Mouse (Mus musculus) small intestine, adult 2 months (tissue): ENCODE measurements around the gene Mrgprg. TPM values are rescaled to one million over a fixed set of nuclear protein-coding genes. Genes with fewer than 3 reads are reported as not detected.

Source experiments
- H3K27ac ChIP-seq: fragments of 200-500 bp; 2 replicates; pipeline ENCODE4 v1.5.1; 2012; ENCODE audit warnings: low read depth, low read length, control low read depth, inconsistent platforms; ENCODE audit not compliant: insufficient read depth
- H3K27me3 ChIP-seq: fragments of 200-500 bp; 2 replicates; pipeline ENCODE4 v1.6.1; 2012; ENCODE audit warnings: mild to moderate bottlenecking, moderate library complexity, low read length, inconsistent platforms; ENCODE audit not compliant: control insufficient read depth, insufficient read depth
- H3K36me3 ChIP-seq: fragments of 200-500 bp; 2 replicates; pipeline ENCODE4 v1.6.1; 2012; ENCODE audit warnings: mild to moderate bottlenecking, low read length, control low read depth, inconsistent platforms; ENCODE audit not compliant: control insufficient read depth, insufficient read depth
- H3K4me1 ChIP-seq: fragments of 200-500 bp; 2 replicates; pipeline ENCODE4 v1.6.1; 2012; ENCODE audit warnings: low read length, inconsistent platforms, mixed read lengths; ENCODE audit not compliant: control insufficient read depth, insufficient read depth, insufficient read length
- H3K4me3 ChIP-seq: fragments of 200-500 bp; 2 replicates; pipeline ENCODE4 v1.5.1; 2012; ENCODE audit warnings: low read depth, mild to moderate bottlenecking, control low read depth, inconsistent platforms, low read length, moderate library complexity
- CTCF ChIP-seq: fragments of 200-500 bp; IDR thresholded peaks from 2 replicates; pipeline ENCODE4 v1.5.1; 2012; ENCODE audit warnings: low read depth, mild to moderate bottlenecking, control low read depth, inconsistent platforms, low read length, moderate library complexity, mixed read lengths; ENCODE audit not compliant: insufficient replicate concordance, insufficient read length; ENCODE audit errors: extremely low read depth
- POLR2A ChIP-seq: fragments of 200-500 bp; IDR thresholded peaks from 2 replicates; pipeline ENCODE4 v1.6.1; 2012; ENCODE audit warnings: low read depth, mild to moderate bottlenecking, control low read depth, inconsistent platforms, low read length, moderate library complexity
- WGBS: fragments of 180-500 bp; shearing (Covaris S2); methylation state at CpG from one replicate; pipeline ENCODE4 v1.1.7; 2018; 5-methylcytosine and 5-hydroxymethylcytosine counted together
- polyA plus RNA-seq: library from polyadenylated mRNA; depleted of rRNA; stranded (reverse); fragments of >200 nt; gene quantifications from 2 replicates; pipeline ENCODE4 v1.2.3, GENCODE M21; 2012; rRNA removed

Gene Mrgprg
- 0.27 TPM in 1 of 2 replicates, not detected in the other for polyA plus RNA-seq

DNA sequence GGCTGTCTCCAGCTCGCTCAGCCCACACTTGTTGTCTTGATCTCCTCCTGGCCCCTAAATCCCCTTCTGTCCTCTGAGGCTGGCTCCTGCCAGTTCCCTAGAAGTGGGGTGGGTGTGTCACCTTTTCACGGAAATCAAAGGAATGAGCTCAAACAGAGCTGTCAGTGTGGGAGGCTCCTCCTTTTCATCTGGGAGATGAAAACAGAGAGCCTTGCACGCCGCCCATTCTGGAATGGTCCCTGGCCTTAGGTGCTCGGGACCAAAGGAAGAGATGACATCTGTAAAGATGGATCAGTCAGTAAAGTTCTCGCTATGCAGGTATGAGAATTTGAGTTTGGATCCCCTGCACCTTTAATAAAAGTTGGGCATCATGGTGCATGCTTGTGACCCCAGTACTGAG is at the start of gene Mrgprg:
Mrgprg (minus strand) TSS at position 101 of the 400 bp plus-strand sequence.
- Histone ChIP-seq H3K36me3 (no peaks in the 10 kb centered on the region), H3K4me1 (peaks cover 11% of the 10 kb centered on the region; the same call in 1 of the 2 replicates), H3K27ac (no peak within 1 kb of the TSS), H3K27me3 (no peaks in the 10 kb centered on the region), H3K4me3 (no peak within 1 kb of the TSS)
- WGBS: 58% methylated on average over 6 of the region's 6 CpGs
- TF ChIP-seq POLR2A (no peak), CTCF (no peak)

GRCm38 (mm10) chr7:143808909-143809308 is 42.1 kb upstream of the Mrgprg start:
- Histone ChIP-seq H3K27me3 (no peaks in the 10 kb centered on the region), H3K4me1 (peaks cover 18% of the 10 kb centered on the region), H3K4me3 (no peak overlapping the region), H3K27ac (no peak overlapping the region), H3K36me3 (peaks cover 81% of the 10 kb centered on the region)
- 49% methylated on average over 1 of the region's 1 CpGs for WGBS
- TF ChIP-seq CTCF (peak; percentile 42; the same call in 1 of the 2 replicates), POLR2A (no peak)

DNA sequence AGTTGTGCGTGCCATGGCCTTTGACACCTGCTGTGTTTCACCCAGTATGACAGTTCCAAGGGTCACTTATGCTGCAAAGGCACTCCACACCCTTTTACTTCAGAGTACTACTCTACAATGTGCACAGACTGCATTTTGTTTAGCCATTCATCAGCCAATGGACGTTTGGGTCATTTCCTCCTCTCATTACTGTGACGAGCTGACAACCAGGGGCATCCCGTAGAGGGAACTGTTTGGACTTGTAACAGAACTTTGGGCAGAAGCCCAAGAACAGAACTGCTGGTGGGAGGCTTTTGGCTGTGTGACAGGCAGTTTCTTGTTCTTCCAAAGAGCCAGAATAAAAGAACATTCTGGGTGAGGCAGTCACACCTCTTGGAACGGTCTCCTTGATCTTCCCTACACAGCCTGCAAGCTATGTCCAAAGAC is 38.4 kb upstream of the Mrgprg start:
- Histone ChIP-seq H3K4me1 (peaks cover 21% of the 10 kb centered on the region), H3K27ac (peak overlapping the region; percentile 68), H3K27me3 (no peaks in the 10 kb centered on the region), H3K4me3 (no peak overlapping the region), H3K36me3 (peaks cover 76% of the 10 kb centered on the region)
- no peak for TF ChIP-seq POLR2A
- TF ChIP-seq CTCF: no peak
- 25% methylated on average over 5 of the region's 5 CpGs for WGBS

DNA sequence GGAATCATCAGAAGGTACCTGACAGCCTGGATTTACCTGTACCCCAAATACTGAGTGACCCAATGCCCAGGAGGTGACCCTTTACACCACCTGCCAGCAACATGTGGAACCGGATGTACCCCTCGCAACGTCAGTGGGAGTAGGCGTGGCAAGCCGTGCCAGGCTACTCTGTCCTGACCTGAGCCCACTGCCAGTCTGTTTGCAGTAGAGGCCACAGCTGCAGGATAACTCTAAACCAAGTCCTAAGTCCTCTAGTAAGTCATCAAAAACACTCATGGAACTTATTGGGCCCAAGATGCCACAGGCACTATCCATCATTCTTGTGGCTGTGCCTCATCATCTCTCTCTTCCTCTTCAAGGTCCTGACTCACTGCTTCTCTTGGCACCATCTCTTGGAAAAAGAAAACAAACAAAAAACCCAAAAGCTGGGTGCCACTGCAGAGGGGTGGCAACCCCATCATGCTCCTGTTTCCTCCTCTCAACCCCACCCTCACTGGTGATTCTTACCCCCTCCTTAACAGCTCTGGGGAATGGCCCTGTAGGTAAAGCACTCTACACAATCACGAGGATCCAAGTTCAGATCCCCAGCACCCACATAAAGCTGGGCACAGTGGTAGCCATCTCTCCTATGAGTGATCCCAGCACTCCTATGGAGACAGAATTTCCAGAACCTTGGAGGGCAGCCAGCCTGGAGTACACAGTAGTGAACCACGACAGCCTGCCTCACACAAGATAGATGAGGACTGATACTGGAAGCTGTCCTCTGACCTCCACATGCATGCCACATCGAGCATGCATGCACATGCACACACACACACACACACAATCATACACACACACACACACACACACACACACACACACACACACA is 34.6 kb upstream of the Mrgprg start:
- H3K36me3 ChIP-seq: peaks cover 79% of the 10 kb centered on the region
- H3K27ac ChIP-seq: no peak overlapping the region
- H3K27me3 ChIP-seq: no peaks in the 10 kb centered on the region
- WGBS: 73% methylated on average over 8 of the region's 8 CpGs
- TF ChIP-seq POLR2A: no peak
- no peak for TF ChIP-seq CTCF
- H3K4me1 ChIP-seq: peaks cover 15% of the 10 kb centered on the region
- no peak overlapping the region for H3K4me3 ChIP-seq

DNA sequence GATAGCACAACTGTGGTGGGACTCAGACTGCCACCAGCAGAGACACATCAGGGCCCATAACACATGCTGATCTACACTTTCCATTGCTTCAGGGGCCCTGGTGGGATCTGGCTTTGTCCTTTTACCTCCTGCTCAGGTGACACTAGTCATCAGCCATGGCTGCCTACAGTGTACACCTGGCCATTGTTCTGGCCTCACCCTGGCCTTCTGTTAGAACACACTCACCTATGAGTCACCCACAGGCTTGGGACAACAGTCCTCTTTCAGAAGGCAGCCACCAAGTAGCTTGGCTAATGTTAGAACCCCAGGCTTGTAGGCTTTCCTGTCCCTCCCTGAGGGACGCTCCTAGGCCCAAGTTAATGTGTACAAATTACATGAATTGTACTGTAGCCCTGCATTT is 34.0 kb upstream of the Mrgprg start:
- no peak for TF ChIP-seq CTCF
- no peak for TF ChIP-seq POLR2A
- no peaks in the 10 kb centered on the region for H3K27me3 ChIP-seq
- H3K36me3 ChIP-seq: peaks cover 79% of the 10 kb centered on the region
- no peak overlapping the region for H3K27ac ChIP-seq
- no peak overlapping the region for H3K4me3 ChIP-seq
- 79% methylated on average over 1 of the region's 1 CpGs for WGBS
- peaks cover 10% of the 10 kb centered on the region for H3K4me1 ChIP-seq

GRCm38 (mm10) chr7:143798783-143799182 is 32.0 kb upstream of the Mrgprg start:
- TF ChIP-seq CTCF (no peak), POLR2A (no peak)
- H3K27me3 ChIP-seq: no peaks in the 10 kb centered on the region
- peaks cover 75% of the 10 kb centered on the region for H3K36me3 ChIP-seq
- H3K4me1 ChIP-seq: peaks cover 3% of the 10 kb centered on the region
- WGBS: 89% methylated on average over 4 of the region's 4 CpGs
- no peak overlapping the region for H3K27ac ChIP-seq
- H3K4me3 ChIP-seq: no peak overlapping the region

DNA sequence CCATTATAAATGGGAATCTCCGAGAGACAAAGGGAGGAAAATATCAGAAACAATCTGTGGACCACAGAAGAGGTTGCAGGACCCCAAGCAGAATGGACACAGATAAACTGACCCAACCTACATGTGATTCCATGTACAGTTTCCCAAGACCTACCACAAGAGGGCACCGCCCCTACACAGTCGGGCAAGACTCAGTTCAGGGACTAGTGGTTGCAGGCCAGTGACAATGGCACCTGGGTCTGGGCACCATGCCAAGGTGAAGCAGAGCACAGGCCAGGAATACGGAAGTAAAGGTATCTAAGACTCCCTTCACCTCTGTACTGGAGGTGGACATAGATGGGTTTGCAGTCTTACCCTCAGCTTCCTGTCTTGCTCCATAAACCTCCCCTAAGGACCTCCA is 26.3 kb upstream of the Mrgprg start:
- Histone ChIP-seq H3K4me1 (peaks cover 12% of the 10 kb centered on the region; the same call in 1 of the 2 replicates), H3K27ac (peak overlapping the region; percentile 87), H3K36me3 (peaks cover 27% of the 10 kb centered on the region), H3K4me3 (no peak overlapping the region), H3K27me3 (no peaks in the 10 kb centered on the region)
- 27% methylated on average over 4 of the region's 4 CpGs for WGBS
- TF ChIP-seq CTCF: peak; percentile 75; the same call in 1 of the 2 replicates
- TF ChIP-seq POLR2A: no peak
